Mouse (Mus musculus): Measurements from ENCODE around the gene Tuba1a.
"Not testable (repeated sequence)": the region's sequence is repeated elsewhere in the genome, so short reads cannot be mapped to it uniquely, and the experiment has no call there.

Tuba1a gene

GRCm38 (mm10) chr15:98985240-98985981 lies 31.9 kb upstream of the Tuba1a start:
- peak; percentile 87 for DNase-seq

GRCm38 (mm10) chr15:98984681-98985080 lies 31.2 kb upstream of the Tuba1a start:
- no peak for DNase-seq

GRCm38 (mm10) chr15:98983431-98984081 lies 30.1 kb upstream of the Tuba1a start:
- DNase-seq: no peak

- DNase-seq: no peak
Measured at GRCm38 (mm10) chr15:98982100-98982499, 28.6 kb upstream of the Tuba1a start.

GRCm38 (mm10) chr15:98980012-98980614 lies 26.6 kb upstream of the Tuba1a start:
- no peak for DNase-seq

GRCm38 (mm10) chr15:98978409-98979172 lies 25.1 kb upstream of the Tuba1a start:
- no peak for DNase-seq

- no peak for DNase-seq
Measured at GRCm38 (mm10) chr15:98977759-98978408, 24.4 kb upstream of the Tuba1a start.

- no peak for DNase-seq
Measured at GRCm38 (mm10) chr15:98976763-98977758, 23.6 kb upstream of the Tuba1a start.

- no peak for DNase-seq
Measured at GRCm38 (mm10) chr15:98973015-98973614, 19.6 kb upstream of the Tuba1a start.

- not testable (repeated sequence) for DNase-seq
Measured at GRCm38 (mm10) chr15:98971576-98972320, 18.2 kb upstream of the Tuba1a start.

- no peak for DNase-seq
Measured at GRCm38 (mm10) chr15:98971111-98971510, 17.6 kb upstream of the Tuba1a start.

- no peak for DNase-seq
Measured at GRCm38 (mm10) chr15:98969372-98970101, 16.0 kb upstream of the Tuba1a start.

GRCm38 (mm10) chr15:98968701-98969371 lies 15.3 kb upstream of the Tuba1a start:
- peak; percentile 90 for DNase-seq

GRCm38 (mm10) chr15:98959531-98959930 lies 6.0 kb upstream of the Tuba1a start:
- no peak for DNase-seq

GRCm38 (mm10) chr15:98958901-98959420 lies 5.5 kb upstream of the Tuba1a start:
- DNase-seq: no peak

- DNase-seq: no peak
Measured at GRCm38 (mm10) chr15:98957475-98957874, 4.0 kb upstream of the Tuba1a start.

- DNase-seq: no peak
Measured at GRCm38 (mm10) chr15:98956000-98956399, 2.5 kb upstream of the Tuba1a start.

GRCm38 (mm10) chr15:98955324-98955723 lies 1.8 kb upstream of the Tuba1a start:
- DNase-seq: no peak
